Mouse (Mus musculus): Measurements from ENCODE around the gene Enpp4. TPM values are rescaled to one million over a fixed set of nuclear protein-coding genes. Genes with fewer than 3 reads are reported as not detected.

Gene Enpp4
- polyA plus RNA-seq, 1 experiment = 0.22 TPM

- Histone ChIP-seq H3K27me3 (replicated peaks) (no peaks in the 10 kb centered on the region), H3K4me1 (peaks cover 64% of the 10 kb centered on the region), H3K9me3 (no peaks in the 10 kb centered on the region), H3K36me3 (replicated peaks; ENCODE audit: low read length) (peaks cover 54% of the 10 kb centered on the region), H3K4me3 (replicated peaks) (peak overlapping the region; percentile 64)
- TF ChIP-seq FLI1 (IDR thresholded peaks at IDR 0.05; ENCODE audit: low read length) = no peak
- no peak for TF ChIP-seq GATA1 (IDR thresholded peaks at IDR 0.05; ENCODE audit: borderline replicate concordance, low read length)
Measured at GRCm38 (mm10) chr17:44100906-44101305, 4.7 kb downstream of the Enpp4 start.

- Histone ChIP-seq H3K36me3 (replicated peaks; ENCODE audit: low read length) (peaks cover 56% of the 10 kb centered on the region), H3K9me3 (no peaks in the 10 kb centered on the region), H3K4me3 (replicated peaks) (no peak overlapping the region), H3K27me3 (replicated peaks) (no peaks in the 10 kb centered on the region), H3K4me1 (peaks cover 64% of the 10 kb centered on the region)
- no peak for TF ChIP-seq FLI1 (IDR thresholded peaks at IDR 0.05; ENCODE audit: low read length)
- no peak for TF ChIP-seq GATA1 (IDR thresholded peaks at IDR 0.05; ENCODE audit: borderline replicate concordance, low read length)
Measured at GRCm38 (mm10) chr17:44100486-44100885, 5.1 kb downstream of the Enpp4 start.

- peaks cover 5% of the 10 kb centered on the region; the same call in 1 of the 2 replicates for H3K4me1 ChIP-seq
- peaks cover 7% of the 10 kb centered on the region for H3K36me3 ChIP-seq (replicated peaks; ENCODE audit: low read length)
- H3K27me3 ChIP-seq (replicated peaks) = peaks cover 2% of the 10 kb centered on the region
- TF ChIP-seq FLI1 (IDR thresholded peaks at IDR 0.05; ENCODE audit: low read length) (no peak), GATA1 (IDR thresholded peaks at IDR 0.05; ENCODE audit: borderline replicate concordance, low read length) (no peak)
- H3K4me3 ChIP-seq (replicated peaks) = no peak overlapping the region
- no peaks in the 10 kb centered on the region for H3K9me3 ChIP-seq
Measured at GRCm38 (mm10) chr17:44091512-44091911, 14.1 kb downstream of the Enpp4 start.

GRCm38 (mm10) chr17:44090916-44091315 lies 14.7 kb downstream of the Enpp4 start:
- H3K36me3 ChIP-seq (replicated peaks; ENCODE audit: low read length) = peaks cover 5% of the 10 kb centered on the region
- TF ChIP-seq FLI1 (IDR thresholded peaks at IDR 0.05; ENCODE audit: low read length) (no peak), GATA1 (IDR thresholded peaks at IDR 0.05; ENCODE audit: borderline replicate concordance, low read length) (no peak)
- peaks cover 2% of the 10 kb centered on the region for H3K27me3 ChIP-seq (replicated peaks)
- H3K4me3 ChIP-seq (replicated peaks) = no peak overlapping the region
- H3K9me3 ChIP-seq = no peaks in the 10 kb centered on the region
- H3K4me1 ChIP-seq = peaks cover 5% of the 10 kb centered on the region; the same call in 1 of the 2 replicates

- Histone ChIP-seq H3K4me3 (replicated peaks) (no peak overlapping the region), H3K27me3 (replicated peaks) (peaks cover 2% of the 10 kb centered on the region)
- no peak for TF ChIP-seq GATA1 (IDR thresholded peaks at IDR 0.05; ENCODE audit: borderline replicate concordance, low read length)
- no peak for TF ChIP-seq FLI1 (IDR thresholded peaks at IDR 0.05; ENCODE audit: low read length)
Measured at GRCm38 (mm10) chr17:44088226-44088625, 17.4 kb downstream of the Enpp4 start.

GRCm38 (mm10) chr17:44083156-44083555 lies 22.5 kb downstream of the Enpp4 start:
- Histone ChIP-seq H3K36me3 (replicated peaks; ENCODE audit: low read length) (peaks cover 26% of the 10 kb centered on the region), H3K4me3 (replicated peaks) (no peak overlapping the region), H3K27me3 (replicated peaks) (peaks cover 2% of the 10 kb centered on the region), H3K4me1 (peaks cover 19% of the 10 kb centered on the region), H3K9me3 (no peaks in the 10 kb centered on the region)
- TF ChIP-seq GATA1 (IDR thresholded peaks at IDR 0.05; ENCODE audit: borderline replicate concordance, low read length) (no peak), FLI1 (IDR thresholded peaks at IDR 0.05; ENCODE audit: low read length) (no peak)

More at GRCm38 (mm10) chr17:44088226-44088625, 17.4 kb downstream of the Enpp4 start:
- peaks cover 14% of the 10 kb centered on the region for H3K36me3 ChIP-seq (replicated peaks; ENCODE audit: low read length)
- H3K9me3 ChIP-seq = no peaks in the 10 kb centered on the region
- H3K4me1 ChIP-seq = peaks cover 5% of the 10 kb centered on the region; the same call in 1 of the 2 replicates

GRCm38 (mm10) chr17:44078631-44079350 lies 26.8 kb downstream of the Enpp4 start, which contains the start of gene Enpp5:
Gene Enpp5 (plus strand): TSS chr17:44078813.
- H3K27me3 ChIP-seq (replicated peaks) = no peaks in the 10 kb centered on the region

GRCm38 (mm10) chr17:44077843-44078160 lies 27.8 kb downstream of the Enpp4 start:
- peaks cover 12% of the 10 kb centered on the region for H3K36me3 ChIP-seq (replicated peaks; ENCODE audit: low read length)
- H3K9me3 ChIP-seq = peaks cover 4% of the 10 kb centered on the region
- TF ChIP-seq GATA1 (IDR thresholded peaks at IDR 0.05; ENCODE audit: borderline replicate concordance, low read length) (no peak), FLI1 (IDR thresholded peaks at IDR 0.05; ENCODE audit: low read length) (no peak)
- H3K4me3 ChIP-seq (replicated peaks) = no peak overlapping the region
- H3K27me3 ChIP-seq (replicated peaks) = no peaks in the 10 kb centered on the region
- peaks cover 45% of the 10 kb centered on the region for H3K4me1 ChIP-seq

More at GRCm38 (mm10) chr17:44078631-44079350, 26.8 kb downstream of the Enpp4 start, which contains the start of gene Enpp5:
- H3K4me1 ChIP-seq = peaks cover 45% of the 10 kb centered on the region
- H3K36me3 ChIP-seq (replicated peaks; ENCODE audit: low read length) = peaks cover 16% of the 10 kb centered on the region
- TF ChIP-seq FLI1 (IDR thresholded peaks at IDR 0.05; ENCODE audit: low read length) (no peak), GATA1 (IDR thresholded peaks at IDR 0.05; ENCODE audit: borderline replicate concordance, low read length) (no peak)
- peaks cover 4% of the 10 kb centered on the region for H3K9me3 ChIP-seq
- peak within 1 kb of the TSS; percentile 93 for H3K4me3 ChIP-seq (replicated peaks)

GRCm38 (mm10) chr17:44077146-44077842 lies 28.3 kb downstream of the Enpp4 start:
- peaks cover 12% of the 10 kb centered on the region for H3K36me3 ChIP-seq (replicated peaks; ENCODE audit: low read length)
- no peak for TF ChIP-seq GATA1 (IDR thresholded peaks at IDR 0.05; ENCODE audit: borderline replicate concordance, low read length)
- TF ChIP-seq FLI1 (IDR thresholded peaks at IDR 0.05; ENCODE audit: low read length) = no peak
- H3K27me3 ChIP-seq (replicated peaks) = no peaks in the 10 kb centered on the region
- peaks cover 45% of the 10 kb centered on the region for H3K4me1 ChIP-seq
- peaks cover 4% of the 10 kb centered on the region for H3K9me3 ChIP-seq
- no peak overlapping the region for H3K4me3 ChIP-seq (replicated peaks)

Data from megakaryocyte, embryonic 14.5 days (primary cell).